Mouse (Mus musculus) spleen, postnatal 14 days (tissue): ENCODE data around the gene A830005F24Rik.
"Not testable (repeated sequence)": the region's sequence is repeated elsewhere in the genome, so short reads cannot be mapped to it uniquely, and the experiment has no call there.

Experiments
- DNase-seq, 2 experiments: peaks; one replicate each; pipeline ENCODE4 v3.0.0; 2021 to 2022; ENCODE audit warnings: low spot score in 2 of 2

Gene A830005F24Rik

DNA sequence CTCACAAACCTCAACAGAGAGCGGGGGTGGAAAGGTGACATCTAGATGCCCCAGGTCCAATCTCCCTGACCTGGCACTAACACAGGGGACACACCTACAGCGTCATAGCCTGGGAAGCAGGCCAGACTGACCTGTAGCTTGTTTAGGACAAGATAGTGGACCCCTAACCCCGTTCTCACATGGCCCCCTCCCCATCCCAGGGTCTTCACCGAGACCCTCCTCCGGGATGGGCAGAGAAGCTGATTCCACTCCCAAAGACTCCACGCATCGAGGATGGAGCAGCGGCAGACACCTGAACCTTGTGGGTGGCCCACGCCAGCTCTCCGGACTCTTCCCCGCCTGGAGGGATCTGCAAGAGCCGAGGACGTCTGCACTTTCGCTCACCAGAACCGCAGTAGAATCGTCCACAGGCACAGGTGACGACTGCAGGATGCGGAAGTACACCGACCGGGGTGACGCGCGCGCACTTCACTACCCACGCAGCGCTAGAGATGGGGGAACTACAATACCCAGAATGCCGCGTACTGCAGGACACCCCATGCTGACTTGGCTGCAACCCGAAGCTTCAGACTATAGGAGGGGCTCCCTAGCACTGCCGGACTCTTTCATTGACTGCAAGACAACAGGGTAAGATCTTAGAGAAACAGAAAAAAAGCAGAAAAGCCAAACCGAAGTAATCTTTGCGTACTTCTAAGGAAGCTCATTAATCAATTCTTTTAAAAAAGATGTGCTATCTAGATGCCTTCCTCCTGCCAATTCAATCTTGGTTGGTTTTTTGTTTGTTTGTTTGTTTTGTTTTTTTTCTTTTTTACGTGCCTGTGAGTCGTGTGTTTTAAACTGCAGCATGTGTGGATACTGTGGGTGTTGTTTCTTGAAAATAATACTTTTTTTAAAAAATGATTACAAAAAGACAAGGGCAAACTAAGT lies at the start of gene A830005F24Rik, which contains the start of gene Zfp169:
TSS of gene A830005F24Rik (plus strand) at position 568 of the 927 bp plus-strand sequence.
TSS of gene Zfp169 (minus strand) at position 449 of the 927 bp plus-strand sequence.
- peak; percentile 61 to 74 for DNase-seq

DNA sequence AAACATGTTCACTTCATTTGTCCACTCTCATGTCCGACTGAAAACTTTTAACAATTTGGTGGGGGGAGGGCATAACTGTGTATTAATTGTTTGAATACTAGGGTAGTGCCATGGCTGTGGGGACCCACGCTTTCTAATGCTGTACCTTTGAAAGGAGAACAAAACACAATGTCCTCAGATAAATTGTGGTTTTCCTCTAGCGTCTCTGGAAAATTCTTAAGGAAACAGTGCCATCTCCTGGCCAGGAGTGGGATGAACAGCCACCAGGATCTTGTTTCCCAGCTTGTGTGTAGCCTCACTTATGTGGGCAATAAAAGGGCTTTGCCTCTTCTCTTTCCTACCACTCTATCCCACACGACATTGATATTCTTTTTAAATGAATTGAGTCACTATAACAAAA lies 49.2 kb upstream of the A830005F24Rik start:
- DNase-seq: peak in 1 of 2 experiments; percentile 6

GRCm38 (mm10) chr13:48466186-48466585 lies 47.2 kb upstream of the A830005F24Rik start:
- DNase-seq: no peak

DNA sequence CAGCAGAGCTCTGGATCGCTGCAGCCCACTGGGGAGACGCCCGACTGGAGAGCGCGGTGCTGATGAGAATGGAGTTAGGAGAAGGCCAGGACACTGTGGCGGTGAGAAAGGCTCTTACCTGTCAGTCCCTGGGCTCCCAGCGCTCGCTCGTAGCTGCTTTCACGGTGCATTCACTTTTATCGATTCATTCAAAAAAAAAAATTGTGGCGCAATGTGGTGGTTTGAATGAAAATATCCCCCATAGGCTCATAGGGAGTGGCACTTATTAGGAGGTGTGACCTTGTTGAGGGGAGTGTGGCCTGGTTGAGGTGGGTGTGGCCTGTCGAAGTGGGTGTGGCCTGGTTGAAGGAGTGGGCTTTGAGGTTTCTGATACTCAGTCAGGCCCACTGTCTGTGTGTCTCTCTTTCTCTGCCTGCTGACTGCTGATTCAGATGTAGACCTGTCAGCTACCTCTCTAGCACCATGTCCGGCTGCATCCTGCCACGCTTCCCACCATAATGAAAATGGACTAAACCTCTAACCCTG lies 44.7 kb upstream of the A830005F24Rik start:
- DNase-seq: no peak

GRCm38 (mm10) chr13:48483606-48484005 lies 29.8 kb upstream of the A830005F24Rik start:
- DNase-seq: no peak

DNA sequence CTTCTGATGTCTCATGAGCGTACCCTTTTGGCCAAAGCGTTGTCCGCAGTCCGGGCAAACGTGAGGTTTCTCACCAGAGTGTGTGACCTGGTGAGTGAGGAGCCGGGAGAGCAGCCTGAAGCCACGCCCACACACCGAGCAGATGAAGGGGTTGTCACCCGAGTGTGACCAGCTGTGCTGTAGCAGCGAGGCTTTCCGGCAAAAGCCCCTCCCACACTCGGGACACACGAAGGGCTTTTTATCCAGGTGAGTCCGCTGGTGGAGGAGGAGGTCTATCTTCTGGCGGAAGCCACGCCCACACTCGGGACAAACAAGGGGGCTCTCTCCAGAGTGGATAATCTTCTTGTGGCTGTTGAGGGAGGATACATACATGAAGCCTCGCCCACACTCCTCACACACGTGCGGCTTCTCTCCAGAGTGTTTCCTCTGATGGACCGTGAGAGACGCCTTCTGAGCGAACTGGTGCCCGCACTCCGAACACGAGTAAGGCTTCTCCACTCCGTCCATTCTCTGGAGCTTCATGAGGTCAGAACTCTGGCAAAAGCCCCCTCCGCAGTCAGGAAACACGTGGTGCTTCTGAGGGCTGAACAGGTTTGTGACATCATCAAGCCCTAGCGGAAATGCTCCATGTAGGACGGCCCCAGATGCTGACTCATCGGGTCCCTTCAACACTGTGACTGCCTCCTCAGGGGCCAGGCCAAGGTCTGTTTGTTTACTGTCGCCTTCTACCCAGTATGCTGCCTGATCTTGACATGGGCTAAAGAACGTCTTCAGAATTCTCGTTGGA lies 22.8 kb upstream of the A830005F24Rik start:
- DNase-seq: no peak

DNA sequence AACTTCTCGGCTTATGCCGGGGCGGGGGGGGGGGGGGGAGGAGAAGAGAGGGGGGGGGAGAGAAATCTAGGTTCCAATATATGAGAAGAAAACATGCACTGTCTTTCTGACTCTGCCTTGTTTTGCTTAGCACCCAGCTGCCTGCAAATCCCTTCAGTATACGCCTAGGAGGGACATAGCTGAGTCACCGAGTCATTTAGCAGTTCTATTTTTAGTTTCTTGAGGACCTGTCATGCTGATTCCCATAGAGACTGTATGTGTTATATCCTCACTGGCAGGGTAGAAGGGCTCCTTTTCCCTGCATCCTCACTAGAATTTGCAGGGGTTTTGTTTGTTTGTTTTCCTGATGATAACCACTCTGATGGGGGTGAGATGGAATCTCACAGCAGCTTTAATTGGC lies 20.2 kb upstream of the A830005F24Rik start:
- DNase-seq: no peak

DNA sequence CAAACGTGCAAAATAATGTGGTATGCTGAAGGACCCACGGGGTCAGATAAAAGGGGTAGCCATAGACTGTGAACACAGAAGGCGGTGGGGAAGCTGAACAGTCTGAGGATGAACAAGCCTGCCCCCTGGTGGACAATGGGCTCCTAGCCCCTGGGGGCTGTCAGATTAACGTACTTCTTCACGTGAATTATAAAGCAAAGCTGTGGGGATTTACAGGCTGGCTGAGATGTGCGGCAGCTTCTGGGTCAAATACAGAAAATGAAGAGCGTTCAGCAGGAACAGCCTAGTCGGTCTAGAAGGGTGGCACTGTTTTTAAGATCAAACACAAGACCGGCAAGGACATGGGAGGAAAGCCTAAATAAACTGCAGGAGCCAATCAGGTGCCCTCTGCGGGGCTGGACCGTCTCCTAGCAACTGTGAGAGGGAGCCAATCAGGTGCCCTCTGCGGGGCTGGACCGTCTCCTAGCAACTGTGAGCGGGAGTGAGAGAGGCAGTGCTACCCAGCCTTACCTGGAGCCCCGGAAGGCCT lies 15.6 kb upstream of the A830005F24Rik start:
- DNase-seq: peak in 1 of 2 experiments; percentile 17

DNA sequence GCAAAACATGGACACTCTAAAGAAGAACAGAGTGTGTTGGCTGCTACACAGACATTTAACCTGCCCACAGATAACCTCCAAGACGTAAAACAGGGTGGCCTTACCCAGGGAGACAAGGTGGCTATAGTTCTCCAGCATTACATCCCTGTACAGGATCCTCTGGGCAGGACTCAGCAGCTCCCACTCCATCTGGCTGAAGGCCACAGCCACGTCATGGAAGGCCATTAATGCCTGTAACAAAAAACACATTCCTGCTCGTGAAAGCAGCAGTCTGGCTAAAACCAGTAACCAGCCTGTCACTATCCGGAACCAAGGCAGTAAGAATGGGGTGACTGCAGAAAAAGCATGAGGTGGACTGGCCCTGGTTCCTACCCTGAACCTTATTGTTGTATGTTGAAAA lies 14.7 kb upstream of the A830005F24Rik start:
- no peak for DNase-seq

GRCm38 (mm10) chr13:48502422-48502821 lies 10.9 kb upstream of the A830005F24Rik start:
- no peak for DNase-seq

- DNase-seq: no peak
Observed at GRCm38 (mm10) chr13:48508661-48509060, 4.7 kb upstream of the A830005F24Rik start.

DNA sequence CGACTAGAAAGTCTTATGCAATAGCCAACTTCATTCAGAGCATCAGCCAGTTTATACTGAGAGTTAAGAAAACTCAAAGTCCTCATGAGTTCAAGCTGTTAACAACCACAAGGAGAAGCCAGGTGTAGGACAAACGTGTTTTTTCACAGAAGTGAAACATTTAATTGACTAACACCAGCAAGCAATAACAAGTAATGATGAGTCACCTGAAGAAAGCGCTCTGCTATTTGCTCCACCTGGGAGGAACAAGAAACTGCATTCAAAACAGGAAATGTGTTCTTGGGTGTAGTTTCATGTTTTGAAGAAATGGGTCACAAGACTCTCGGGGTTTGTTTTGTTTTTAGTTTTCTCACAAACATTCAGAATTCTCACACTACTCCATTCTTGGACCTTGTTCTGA lies 2.5 kb downstream of the A830005F24Rik start:
- DNase-seq: no peak

DNA sequence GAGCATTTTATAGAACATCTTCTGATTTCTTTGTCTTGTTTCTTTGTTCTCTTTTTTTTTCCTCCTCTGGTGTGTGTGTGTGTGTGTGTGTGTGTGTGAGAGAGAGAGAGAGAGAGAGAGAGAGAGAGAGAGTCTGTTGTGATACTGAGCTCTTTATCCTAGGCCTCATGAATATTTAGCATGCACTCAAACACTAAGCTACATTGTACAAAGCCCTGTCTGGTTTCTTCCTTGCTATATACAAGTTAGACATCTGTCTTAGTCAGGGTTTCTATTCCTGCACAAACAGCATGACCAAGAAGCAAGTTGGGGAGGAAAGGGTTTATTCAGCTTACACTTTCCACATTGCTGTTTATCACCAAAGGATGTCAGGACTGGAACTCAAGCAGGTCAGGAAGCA lies 5.8 kb downstream of the A830005F24Rik start:
- not testable (repeated sequence) for DNase-seq

DNA sequence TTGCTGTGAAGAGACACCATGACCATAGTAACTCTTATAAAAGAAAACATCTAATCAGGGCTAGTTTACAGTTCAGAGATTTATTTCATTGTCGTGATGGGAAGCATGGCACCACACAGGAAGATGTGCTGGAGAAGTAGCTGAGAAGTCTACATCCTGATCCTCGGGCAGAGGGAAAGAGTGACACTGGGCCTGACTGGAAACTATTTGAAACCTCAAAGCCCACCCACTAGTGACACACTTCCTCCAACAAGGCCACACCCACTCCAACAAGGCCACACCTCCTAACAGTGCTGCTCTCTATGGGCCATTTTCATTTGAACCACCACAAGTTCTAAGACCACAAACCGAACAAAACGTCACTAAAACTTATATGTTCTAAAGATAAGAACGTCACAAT lies 12.4 kb downstream of the A830005F24Rik start:
- no peak for DNase-seq

DNA sequence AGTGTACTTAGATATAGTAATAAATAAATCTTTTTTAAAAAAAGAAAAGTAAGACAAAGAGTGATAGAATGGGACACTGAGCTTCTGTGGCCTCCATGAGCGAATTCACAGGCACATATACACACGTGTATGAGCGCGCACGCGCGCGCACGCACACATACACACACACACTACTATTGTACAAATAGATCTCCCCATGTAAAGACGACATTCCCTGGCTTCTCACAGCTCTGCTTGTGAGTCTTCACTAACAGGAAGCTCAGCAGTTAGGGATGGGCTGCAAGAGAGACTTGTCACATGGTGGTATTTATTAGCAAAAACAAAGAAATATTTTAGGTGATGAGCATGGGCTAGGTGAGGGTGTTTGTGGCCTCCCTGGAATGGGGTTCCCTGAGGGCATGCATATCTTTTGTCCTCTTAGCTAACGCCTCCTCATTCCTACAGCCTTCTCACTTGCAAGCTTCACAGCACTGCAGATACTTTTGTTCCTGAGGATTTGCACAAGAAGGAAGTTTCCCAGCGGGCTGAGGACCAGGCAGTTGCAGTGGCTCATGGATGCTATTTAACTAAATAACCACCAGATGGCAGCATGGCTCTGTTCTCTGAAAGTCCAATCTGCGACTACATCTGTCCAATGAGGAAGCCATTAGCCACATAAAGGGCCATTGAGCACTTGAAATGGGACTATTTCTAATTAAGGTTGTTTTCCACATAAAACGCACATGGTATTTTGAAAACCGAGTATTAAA lies 14.9 kb downstream of the A830005F24Rik start:
- peak in 1 of 2 experiments; percentile 34 for DNase-seq

DNA sequence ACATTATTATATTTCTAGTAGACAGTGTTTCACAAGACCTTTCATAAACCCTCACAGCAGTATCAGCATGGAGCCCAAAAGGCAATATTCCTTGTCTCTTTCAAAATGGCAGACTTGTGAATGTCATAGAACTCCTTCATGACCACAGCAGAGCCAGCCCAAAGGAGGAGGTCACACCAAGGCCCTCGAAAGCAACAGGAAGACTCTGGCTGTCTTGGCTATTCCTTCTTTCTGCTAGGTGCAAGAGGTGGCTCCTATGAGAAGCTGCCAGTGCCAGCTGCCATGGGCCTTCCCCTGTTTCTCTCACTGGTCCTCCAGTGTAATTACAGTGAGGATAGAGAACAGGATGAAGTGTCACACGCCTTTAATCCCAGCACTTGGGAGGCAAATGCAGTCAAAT lies 15.7 kb downstream of the A830005F24Rik start:
- no peak for DNase-seq

- DNase-seq: no peak
Observed at GRCm38 (mm10) chr13:48530685-48531084, 17.3 kb downstream of the A830005F24Rik start.

GRCm38 (mm10) chr13:48531448-48531847 lies 18.1 kb downstream of the A830005F24Rik start:
- DNase-seq: no peak

GRCm38 (mm10) chr13:48533441-48533840 lies 20.1 kb downstream of the A830005F24Rik start:
- DNase-seq: no peak

GRCm38 (mm10) chr13:48540488-48540887 lies 27.1 kb downstream of the A830005F24Rik start:
- DNase-seq: no peak

DNA sequence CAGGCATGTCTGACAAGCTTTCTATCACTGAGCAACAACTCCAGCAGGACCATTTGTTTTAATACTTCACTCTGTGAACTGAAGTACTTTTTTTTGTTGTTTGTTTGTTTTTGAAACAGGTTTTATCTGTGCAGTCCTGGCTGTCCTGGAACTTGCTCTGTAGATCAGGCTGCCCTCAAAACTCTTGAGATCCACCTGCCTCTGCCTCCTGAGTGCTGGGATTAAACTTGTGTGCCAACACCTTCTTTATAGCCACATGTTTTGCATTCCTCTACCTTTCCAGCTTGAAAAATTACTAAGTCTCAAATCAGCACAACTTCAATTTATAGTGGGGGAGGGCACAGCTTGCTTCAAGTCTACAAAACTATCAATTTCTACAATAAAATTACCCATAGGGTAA lies 31.0 kb downstream of the A830005F24Rik start:
- no peak for DNase-seq
